Mouse (Mus musculus) liver, adult (tissue): ENCODE results near the gene Soga1.

Experiments
- GATA4 ChIP-seq: IDR thresholded peaks from 2 replicates; pipeline ENCODE4 v1.6.1; 2014; ENCODE audit warnings: mild to moderate bottlenecking, low read length; ENCODE audit not compliant: insufficient replicate concordance

Soga1 gene

DNA sequence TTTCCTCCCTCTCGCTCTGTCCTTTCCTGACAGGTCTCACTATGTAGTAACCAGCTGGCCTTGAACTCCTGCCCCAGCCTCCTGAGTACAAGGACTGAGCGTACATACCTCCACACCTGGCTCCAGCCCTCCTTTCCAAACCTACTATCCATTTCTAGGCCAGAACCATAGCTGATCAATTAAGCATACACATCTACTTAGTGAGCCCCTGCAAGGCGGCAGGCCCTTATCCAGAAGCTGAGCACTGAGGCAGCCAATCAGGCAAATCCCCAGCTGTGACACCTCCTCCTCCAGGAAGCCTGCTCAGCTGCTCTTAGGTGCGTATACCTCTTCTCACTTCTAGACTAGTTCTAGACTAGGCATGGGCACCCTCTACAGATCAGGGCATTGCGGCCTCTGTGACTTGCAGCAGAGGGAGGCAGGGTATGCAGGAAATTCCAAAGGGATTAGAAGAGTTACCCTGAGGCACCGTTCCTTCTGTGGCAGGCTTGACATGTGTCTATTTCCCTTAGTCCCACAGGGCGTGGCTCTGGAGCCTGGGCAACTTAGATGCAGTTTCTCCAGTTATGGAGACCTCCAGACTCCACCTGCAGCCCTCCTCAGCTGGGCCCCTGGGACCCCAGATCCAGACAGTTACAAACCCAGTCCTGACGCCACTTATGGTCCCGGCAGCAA lies 6.6 kb downstream of the Soga1 start:
- TF ChIP-seq GATA4 = no peak

DNA sequence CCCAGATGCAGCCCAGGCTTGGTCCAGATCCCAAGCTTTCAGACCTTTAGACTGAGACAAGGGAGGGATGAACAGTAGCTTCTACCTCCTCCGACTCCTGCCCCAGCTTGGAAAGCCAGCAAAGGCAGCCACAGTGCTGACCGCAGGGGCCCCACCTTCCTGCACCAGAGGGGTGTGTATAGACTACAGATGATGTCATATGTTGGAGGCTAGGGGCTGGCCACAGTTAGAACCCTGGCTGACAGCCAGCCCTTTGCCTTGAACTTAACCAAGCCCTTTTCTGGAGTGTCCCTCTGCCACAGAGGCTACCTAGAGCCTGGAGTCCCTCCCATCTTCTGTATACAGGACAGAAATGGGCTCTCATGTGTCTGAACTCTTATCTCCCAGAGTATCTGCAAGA lies 7.5 kb downstream of the Soga1 start:
- no peak for TF ChIP-seq GATA4

DNA sequence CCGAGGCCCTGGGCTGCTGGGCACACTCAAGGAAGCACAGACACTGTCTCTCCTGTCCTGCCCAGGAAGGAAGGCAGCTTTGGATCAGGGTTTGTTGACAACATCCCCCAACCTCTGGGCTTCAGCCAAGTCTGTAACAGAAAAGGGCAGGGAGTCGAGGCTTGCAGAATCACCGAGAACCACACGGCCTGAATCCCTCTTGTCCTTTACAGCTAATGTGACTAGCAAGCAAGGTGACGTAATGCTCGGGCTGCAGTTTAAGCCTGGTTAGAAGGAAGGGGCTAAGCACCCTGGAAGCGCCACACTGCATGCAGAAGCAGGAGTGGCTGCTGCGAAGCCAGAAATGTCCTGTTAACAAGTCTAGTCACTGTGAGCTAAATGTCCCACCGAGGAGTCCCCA lies 8.7 kb downstream of the Soga1 start:
- TF ChIP-seq GATA4 = no peak

DNA sequence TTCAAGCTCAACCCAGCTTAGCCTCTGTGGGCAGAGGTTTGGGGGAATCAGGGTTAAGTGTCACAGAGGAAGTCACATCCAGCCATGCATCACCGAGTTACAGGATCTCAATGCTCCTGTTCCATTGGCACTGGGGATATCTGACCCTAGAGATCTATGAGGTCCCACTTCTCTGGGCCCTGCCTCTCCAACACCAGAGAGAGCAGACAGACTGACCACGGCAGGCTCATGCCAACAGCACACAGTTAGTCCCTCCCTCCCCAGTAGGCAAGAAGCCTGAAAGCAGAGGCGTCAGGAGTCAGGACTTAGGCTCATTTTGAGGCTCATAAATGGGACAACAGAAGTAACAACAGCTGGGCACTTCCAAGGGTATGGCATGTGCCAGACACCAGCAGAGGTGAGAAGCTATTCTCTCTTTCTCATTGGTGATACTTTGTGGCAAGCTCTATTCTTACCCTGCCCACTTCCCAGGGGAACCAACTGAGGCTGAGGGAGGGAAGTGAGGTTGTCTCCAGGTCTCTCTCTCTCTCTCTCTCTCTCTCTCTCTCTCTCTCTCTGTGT lies 9.2 kb downstream of the Soga1 start:
- no peak for TF ChIP-seq GATA4

DNA sequence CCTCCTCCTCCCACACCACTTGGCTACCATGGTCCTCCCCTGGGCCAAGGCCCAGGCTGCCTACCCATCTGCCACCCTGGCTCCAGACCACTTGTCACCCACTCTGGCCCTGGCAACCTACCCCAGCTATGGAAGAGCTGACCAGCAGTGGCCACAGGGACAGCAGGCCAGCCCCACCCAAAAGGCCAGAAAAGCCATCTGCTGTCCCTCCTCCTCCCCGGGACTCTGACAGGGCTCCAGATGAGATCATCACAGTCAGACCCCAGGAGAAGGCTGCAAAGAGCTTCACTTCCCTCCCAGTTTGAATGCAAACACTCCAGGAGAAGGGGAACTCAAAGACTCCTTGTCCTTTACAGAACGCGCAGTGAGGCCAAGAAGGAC lies 9.7 kb downstream of the Soga1 start:
- no peak for TF ChIP-seq GATA4

DNA sequence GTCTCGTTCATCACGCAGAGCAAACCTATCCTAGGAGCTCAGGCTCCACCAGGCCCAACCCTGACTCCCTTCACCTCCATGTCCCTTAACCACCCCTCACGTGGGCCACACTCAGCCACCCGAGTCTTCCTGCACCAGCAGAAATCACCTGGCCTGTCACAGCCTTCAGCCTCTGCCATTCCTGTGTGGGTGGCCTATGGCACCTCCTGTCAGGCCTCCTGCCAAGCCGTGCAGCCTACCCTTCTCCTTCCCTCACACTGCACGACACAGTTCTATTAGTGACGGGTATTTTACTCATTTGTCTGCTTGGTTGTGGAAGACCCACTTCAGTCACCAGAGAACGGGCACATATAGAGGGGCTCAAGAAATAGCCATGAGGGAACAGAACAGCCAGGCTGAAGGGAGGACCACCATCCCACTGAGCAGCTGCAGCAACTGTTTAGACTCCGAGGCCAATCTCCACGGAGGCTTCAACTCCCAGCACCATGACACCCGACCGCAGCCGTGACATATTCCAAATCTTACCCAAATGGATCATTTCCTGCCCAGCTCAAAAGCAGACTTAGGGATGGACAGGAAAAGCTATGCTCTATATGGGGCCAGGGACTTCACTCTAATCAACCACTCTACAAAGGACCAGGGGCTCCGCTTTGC lies 10.2 kb downstream of the Soga1 start:
- no peak for TF ChIP-seq GATA4

DNA sequence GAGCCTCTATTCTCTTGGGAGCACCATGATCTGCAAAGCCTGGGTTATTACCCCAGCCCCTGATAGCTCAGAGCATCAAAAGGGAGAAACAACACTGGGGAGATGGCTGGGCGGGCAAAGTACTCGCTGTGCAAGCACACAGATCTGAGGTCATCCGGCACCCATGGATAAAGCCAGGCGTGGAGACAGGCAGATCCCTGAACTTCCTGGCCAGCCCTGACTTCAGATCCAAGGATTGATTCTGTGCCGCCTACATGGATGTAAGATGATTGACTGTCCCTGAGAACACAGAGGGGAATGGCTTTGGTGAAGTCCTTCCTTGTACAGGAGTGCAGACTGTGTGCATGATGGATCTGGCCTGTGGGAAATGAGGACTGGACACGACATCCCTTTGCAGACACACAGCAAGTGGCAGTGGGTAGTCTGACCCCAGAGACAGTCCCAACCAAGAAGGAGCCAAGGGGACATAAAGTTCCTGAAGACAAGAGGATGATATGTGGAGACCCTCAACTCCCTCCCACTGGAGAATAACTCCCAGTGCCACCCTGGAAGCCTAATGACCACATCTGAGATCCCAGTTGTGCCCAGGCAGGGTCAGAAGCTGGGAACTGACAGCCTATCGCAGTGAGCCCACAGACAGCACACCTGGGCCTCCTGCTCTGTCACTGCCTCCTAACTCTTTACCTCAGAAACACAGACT lies 12.2 kb downstream of the Soga1 start:
- TF ChIP-seq GATA4 = 0 out of 2 replicates have a peak, but pooled peaks have one; percentile 36

DNA sequence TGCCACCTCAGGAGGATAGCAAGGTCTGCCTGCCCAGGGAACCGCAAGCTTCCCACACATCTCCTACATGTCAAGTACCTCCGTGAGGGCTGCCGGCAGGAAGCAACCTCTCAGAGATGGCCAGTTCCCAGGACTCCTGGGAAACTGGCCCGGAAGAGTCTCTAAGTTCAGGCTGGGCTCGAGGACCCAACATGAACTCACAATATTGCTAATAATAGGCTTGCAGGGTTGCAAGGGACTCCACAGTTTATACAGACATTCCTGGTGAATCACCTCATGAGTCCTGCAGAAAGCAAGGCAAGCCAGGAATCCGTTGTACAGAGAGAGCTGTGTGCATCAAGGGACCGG lies 13.2 kb downstream of the Soga1 start:
- no peak for TF ChIP-seq GATA4

DNA sequence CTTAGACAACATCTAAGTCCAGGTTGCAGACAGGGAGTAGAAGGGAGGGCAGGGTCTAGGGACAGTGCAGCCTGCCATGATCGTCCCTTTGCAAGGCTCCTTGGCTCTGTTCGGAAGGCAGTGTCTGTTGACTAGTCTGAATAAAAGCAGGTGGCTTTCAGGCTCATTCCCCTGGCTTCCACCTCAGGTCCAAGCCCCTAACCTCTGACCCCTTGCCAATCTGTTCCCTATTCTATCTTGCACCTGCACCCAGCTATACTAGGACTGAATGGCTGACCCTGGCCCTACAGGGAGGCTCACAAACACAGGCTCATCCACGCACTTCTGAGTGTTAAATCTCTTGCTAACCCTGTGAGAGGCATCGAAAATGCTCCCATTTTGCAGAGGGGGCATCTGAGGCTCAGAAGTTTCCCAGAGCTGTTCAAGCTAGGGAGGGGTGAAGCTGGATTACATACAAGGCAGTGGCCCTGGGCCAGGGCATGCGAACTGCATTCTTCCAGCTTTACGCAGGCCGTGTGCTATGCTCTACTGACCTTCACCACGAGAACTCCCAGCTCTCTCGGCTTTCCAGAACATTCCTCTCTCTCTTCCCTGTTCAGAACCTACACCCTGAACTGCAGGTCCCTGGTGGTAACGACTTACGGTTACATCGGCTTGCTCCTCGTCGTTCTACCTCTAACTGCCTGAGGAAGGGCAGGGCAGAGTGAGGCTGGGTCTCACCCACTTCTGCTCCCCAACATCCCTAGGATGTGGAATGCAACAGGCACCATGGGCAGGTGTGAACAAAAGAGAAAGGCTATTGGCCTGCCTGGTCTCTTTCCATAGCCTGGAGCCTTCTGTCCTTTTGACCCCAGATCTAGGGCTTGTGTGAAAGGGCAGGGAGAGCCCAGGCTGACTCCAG lies 13.8 kb downstream of the Soga1 start:
- TF ChIP-seq GATA4 = no peak

DNA sequence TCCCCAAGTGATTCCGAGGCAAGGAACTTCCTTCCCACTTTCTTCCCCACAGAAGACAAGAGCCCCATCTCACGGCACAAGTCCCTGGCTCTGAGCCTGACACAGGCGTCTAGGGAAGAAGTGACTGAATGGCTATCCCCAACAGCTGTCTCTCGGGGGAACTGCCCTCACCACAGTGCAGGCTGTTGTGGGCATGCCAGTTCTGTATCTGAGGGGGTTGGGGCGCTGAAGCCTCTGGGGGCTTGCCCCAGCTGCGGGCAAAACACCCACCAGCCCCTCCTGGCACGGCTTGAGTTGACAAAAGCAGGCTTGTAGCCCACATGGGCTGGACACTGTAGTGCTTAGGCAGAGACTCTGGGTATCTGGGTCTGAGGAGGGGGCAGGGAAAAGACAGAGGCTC lies 14.9 kb downstream of the Soga1 start:
- no peak for TF ChIP-seq GATA4

DNA sequence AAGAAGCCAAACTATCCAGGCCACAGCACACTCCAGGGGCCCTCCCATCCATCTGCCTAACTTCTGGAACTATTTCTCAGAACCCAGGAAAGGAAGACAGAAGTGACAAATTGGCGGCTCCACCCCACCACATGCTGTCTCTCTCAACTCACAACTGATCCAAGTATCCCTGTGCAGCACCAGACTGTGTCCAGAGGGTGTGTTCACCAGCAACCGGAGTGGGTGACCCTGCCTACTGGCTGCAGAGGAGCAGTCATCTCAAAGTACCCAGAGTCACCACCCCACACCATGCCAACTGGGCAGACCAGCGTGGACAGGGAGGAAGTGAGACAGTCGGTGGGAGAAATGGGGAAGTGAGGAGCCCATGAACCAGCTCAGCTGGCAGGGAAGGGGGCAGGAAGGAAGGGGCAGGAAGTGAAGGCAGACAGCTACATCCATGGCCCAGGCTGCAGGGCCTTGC lies 15.8 kb downstream of the Soga1 start:
- no peak; the same call in 1 of the 2 replicates for TF ChIP-seq GATA4

DNA sequence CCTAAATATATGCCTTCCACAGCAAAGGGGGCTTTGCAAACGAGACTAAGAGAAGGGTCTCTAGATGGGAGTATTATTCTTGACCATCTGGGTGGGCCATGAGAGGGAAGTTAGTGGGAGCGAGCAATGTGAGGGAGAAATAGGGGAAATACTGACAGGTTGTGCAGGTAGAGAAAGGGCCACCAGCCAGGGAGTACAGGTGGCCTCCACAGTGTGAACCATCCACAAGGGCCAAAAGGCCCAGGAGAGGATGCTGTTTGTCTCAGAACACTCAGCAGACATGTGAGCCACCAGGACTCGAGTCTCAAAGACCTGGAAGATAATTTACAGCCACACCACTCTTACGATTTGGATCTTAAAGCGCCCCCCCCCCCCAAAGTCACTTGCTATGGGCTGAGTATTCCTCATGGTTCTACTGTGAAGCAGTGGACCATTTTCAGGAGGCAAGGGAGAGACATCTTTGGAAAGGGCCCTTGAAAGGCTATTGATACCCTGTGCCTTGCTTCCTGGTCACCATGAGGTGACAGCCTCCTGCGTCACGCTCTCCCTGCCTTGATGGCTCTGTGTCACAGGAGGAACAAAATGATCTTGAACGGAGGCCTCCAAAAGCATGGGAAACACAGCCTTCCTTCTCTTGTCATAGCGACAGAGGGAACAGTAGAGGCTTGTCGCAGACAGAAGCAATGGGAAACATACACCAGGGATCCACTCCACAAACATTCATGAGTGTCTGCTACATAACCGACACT lies 18.3 kb downstream of the Soga1 start:
- no peak for TF ChIP-seq GATA4

DNA sequence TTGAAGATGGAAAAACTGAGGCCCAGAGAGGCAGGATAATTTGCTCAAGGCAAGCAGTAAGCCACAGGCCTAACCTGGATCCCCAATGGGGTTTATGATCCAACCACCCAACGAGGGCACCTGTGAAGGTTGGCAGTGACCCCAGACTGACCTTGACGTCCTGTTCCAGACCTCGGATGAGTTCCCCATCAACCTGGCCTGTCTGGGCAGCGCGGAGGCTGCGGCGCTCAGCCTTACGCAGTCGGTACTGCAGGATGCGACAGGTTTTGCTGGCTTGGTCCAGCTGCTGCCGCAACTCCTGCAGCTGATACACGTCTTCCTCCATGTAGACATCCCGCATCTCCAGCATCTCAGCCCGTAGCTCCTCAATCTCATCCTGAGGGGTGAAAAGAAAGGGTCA lies 19.0 kb downstream of the Soga1 start:
- no peak for TF ChIP-seq GATA4

DNA sequence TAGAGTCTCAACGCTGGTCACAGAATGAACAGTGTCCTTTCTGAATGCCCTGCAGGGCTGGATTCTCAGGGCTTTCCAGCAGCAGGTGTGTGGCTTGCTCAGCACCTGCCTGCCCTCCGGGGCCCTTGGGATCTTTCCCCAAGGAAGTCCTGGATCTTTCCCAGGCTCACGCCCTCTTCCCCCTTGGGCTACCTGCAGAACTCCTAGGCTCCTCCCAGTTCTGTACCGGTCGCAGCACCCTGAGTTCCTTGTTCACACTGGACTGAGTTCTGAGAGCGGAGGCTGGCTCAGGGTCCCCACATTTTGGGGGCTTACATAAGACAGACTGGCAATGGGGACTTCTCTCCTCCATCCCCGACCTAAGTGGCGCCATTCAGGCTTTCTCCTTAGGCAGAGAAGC lies 19.9 kb downstream of the Soga1 start:
- no peak for TF ChIP-seq GATA4
